Mouse (Mus musculus) MEL (cell line): ENCODE measurements at regions not wholly inside any gene's neighbourhood (a gene's known extent, or its start where the extent isn't known, plus 50 kb on each side); places are given as distances from the start of the nearest gene placed in this dataset.

Experiments used
- DNase-seq: peaks from one replicate; pipeline ENCODE4 v3.0.0; 2011; ENCODE audit warnings: low read depth, low spot score
- H3K27ac ChIP-seq: 2 replicates; pipeline ENCODE4 v1.5.1; 2012; ENCODE audit warnings: low read depth, mild to moderate bottlenecking, control low read depth, low read length, moderate library complexity; ENCODE audit not compliant: control insufficient read depth
- H3K27me3 ChIP-seq, 2 experiments: fragments of 150-350 bp in 1 of 2; sonication (generic) in 1 of 2; 2 replicates each; pipeline ENCODE4 v1.6.1; 2012; ENCODE audit warnings: low read length in 2 of 2, mild to moderate bottlenecking in 2 of 2, improper control_type of control experiment in 1 of 2, moderate library complexity in 1 of 2; ENCODE audit not compliant: insufficient read depth in 2 of 2, control insufficient read depth in 1 of 2
- H3K36me3 ChIP-seq, 2 experiments: 2 replicates each; pipeline ENCODE4 v1.6.1; 2012 to 2014; ENCODE audit warnings: low read length in 2 of 2, improper control_type of control experiment in 1 of 2, inconsistent platforms in 1 of 2, mild to moderate bottlenecking in 1 of 2; ENCODE audit not compliant: insufficient read depth in 2 of 2, control insufficient read depth in 1 of 2
- H3K4me1 ChIP-seq, 2 experiments: fragments of 150-350 bp in 1 of 2; sonication (generic) in 1 of 2; 2 replicates each; pipeline ENCODE4 v1.6.1; 2012; ENCODE audit warnings: low read length in 2 of 2, improper control_type of control experiment in 1 of 2, mild to moderate bottlenecking in 1 of 2; ENCODE audit not compliant: insufficient read depth in 2 of 2, control insufficient read depth in 1 of 2
- H3K4me3 ChIP-seq, 2 experiments: fragments of 150-350 bp in 1 of 2; sonication (generic) in 1 of 2; 2 replicates each; pipeline ENCODE4 v1.5.1; 2012; ENCODE audit warnings: low read depth in 2 of 2, low read length in 2 of 2, mild to moderate bottlenecking in 2 of 2, moderate library complexity in 2 of 2, control low read depth in 1 of 2, improper control_type of control experiment in 1 of 2; ENCODE audit not compliant: control insufficient read depth in 1 of 2, insufficient read depth in 1 of 2
- H3K79me2 ChIP-seq: 2 replicates; pipeline ENCODE4 v1.6.1; 2012; ENCODE audit warnings: mild to moderate bottlenecking, low read length, moderate library complexity; ENCODE audit not compliant: control insufficient read depth, poor library complexity, insufficient read depth
- H3K9ac ChIP-seq: 2 replicates; pipeline ENCODE4 v1.6.1; 2012; ENCODE audit warnings: low read depth, mild to moderate bottlenecking, control low read depth, low read length, moderate library complexity; ENCODE audit not compliant: control insufficient read depth, poor library complexity, severe bottlenecking
- H3K9me3 ChIP-seq: fragments of 150-350 bp; sonication (generic); replicated peaks from 2 replicates; pipeline ENCODE4 v1.6.1; 2012; ENCODE audit warnings: mild to moderate bottlenecking, low read length, improper control_type of control experiment, moderate library complexity; ENCODE audit not compliant: insufficient read depth
- BHLHE40 ChIP-seq: IDR thresholded peaks from 2 replicates; pipeline ENCODE4 v1.6.1; 2012; ENCODE audit warnings: low read depth, mild to moderate bottlenecking, inconsistent platforms, low read length, improper control_type of control experiment, borderline replicate concordance
- CTCF ChIP-seq, 3 experiments: IDR thresholded peaks in 2 of 3; conservative IDR thresholded peaks in 1 of 3; 2 replicates each; pipeline ENCODE4 v1.5.1; 2011 to 2012; ENCODE audit warnings: low read length in 3 of 3, low read depth in 2 of 3, mild to moderate bottlenecking in 2 of 3, improper control_type of control experiment in 1 of 3, inconsistent platforms in 1 of 3, mixed read lengths in 1 of 3, moderate library complexity in 1 of 3; ENCODE audit not compliant: control insufficient read depth in 1 of 3, insufficient read depth in 1 of 3, poor library complexity in 1 of 3, severe bottlenecking in 1 of 3
- HCFC1 ChIP-seq: IDR thresholded peaks from 2 replicates; pipeline ENCODE4 v1.6.1; 2012; ENCODE audit warnings: low read depth, mild to moderate bottlenecking, inconsistent platforms, low read length, improper control_type of control experiment, moderate library complexity
- MYC ChIP-seq: IDR thresholded peaks from 2 replicates; pipeline ENCODE4 v1.6.1; 2011; ENCODE audit warnings: low read depth, mild to moderate bottlenecking, low read length, improper control_type of control experiment, moderate library complexity
- NRF1 ChIP-seq: IDR thresholded peaks from 2 replicates; pipeline ENCODE4 v1.6.1; 2014; ENCODE audit warnings: low read depth, mild to moderate bottlenecking, inconsistent platforms, low read length, improper control_type of control experiment, moderate library complexity; ENCODE audit not compliant: poor library complexity, insufficient read depth, severe bottlenecking
- RCOR1 ChIP-seq: IDR thresholded peaks from 2 replicates; pipeline ENCODE4 v1.6.1; 2012; ENCODE audit warnings: low read depth, mild to moderate bottlenecking, inconsistent platforms, low read length, improper control_type of control experiment
- SIN3A ChIP-seq: IDR thresholded peaks from 2 replicates; pipeline ENCODE4 v1.6.1; 2012; ENCODE audit warnings: low read length, improper control_type of control experiment, inconsistent platforms
- SMC3 ChIP-seq: IDR thresholded peaks from 2 replicates; pipeline ENCODE4 v1.6.1; 2011; ENCODE audit warnings: low read depth, low read length, improper control_type of control experiment
- TAL1 ChIP-seq: IDR thresholded peaks from 2 replicates; pipeline ENCODE4 v1.6.1; 2012; ENCODE audit warnings: mild to moderate bottlenecking, inconsistent platforms, low read length, moderate library complexity, mixed read lengths
- TBP ChIP-seq: IDR thresholded peaks from 2 replicates; pipeline ENCODE4 v1.8.0; 2011; ENCODE audit warnings: low read depth, low read length, improper control_type of control experiment
- USF2 ChIP-seq, 2 experiments: IDR thresholded peaks; 2 replicates each; pipeline ENCODE4 v1.6.1; 2011 to 2012; ENCODE audit warnings: improper control_type of control experiment in 2 of 2, low read length in 2 of 2, borderline replicate concordance in 1 of 2, inconsistent platforms in 1 of 2, low read depth in 1 of 2, mild to moderate bottlenecking in 1 of 2; ENCODE audit not compliant: insufficient read depth in 1 of 2
- ZC3H11A ChIP-seq: IDR thresholded peaks from 2 replicates; pipeline ENCODE4 v1.6.1; 2012; ENCODE audit warnings: low read depth, mild to moderate bottlenecking, inconsistent platforms, low read length, improper control_type of control experiment
- ZMIZ1 ChIP-seq: IDR thresholded peaks from 2 replicates; pipeline ENCODE4 v1.6.1; 2012; ENCODE audit warnings: low read depth, mild to moderate bottlenecking, inconsistent platforms, low read length, improper control_type of control experiment, moderate library complexity

GRCm38 (mm10) chr17:31782251-31782650 lies 73.4 kb downstream of the Sik1 start:
- Histone ChIP-seq H3K36me3 (no peaks in the 10 kb centered on the region), H3K27ac (no peak overlapping the region), H3K4me3 (no peak overlapping the region), H3K4me1 (no peaks in the 10 kb centered on the region), H3K9ac (no peak overlapping the region), H3K27me3 (peaks cover 0 to 7% of the 10 kb centered on the region in 2 experiments; a peak in 2 of 4 replicates), H3K79me2 (no peaks in the 10 kb centered on the region), H3K9me3 (no peaks in the 10 kb centered on the region)
- DNase-seq, result no peak
- no peak for TF ChIP-seq TAL1
- no peak for TF ChIP-seq BHLHE40
- TF ChIP-seq ZC3H11A, result no peak
- no peak for TF ChIP-seq NRF1
- TF ChIP-seq ZMIZ1, result no peak
- no peak for TF ChIP-seq RCOR1

GRCm38 (mm10) chr17:31783071-31783470 lies 72.5 kb downstream of the Sik1 start:
- peaks cover 0 to 3% of the 10 kb centered on the region in 2 experiments; a peak in 2 of 4 replicates for H3K27me3 ChIP-seq
- TF ChIP-seq CTCF (IDR thresholded peaks at IDR 0.05 in 2 of 3, conservative IDR thresholded peaks at IDR 0.05 in 1 of 3; ENCODE audit: control insufficient read depth in 1 of 3, insufficient read depth in 1 of 3, low read depth in 2 of 3, low read length in 3 of 3, poor library complexity in 1 of 3, severe bottlenecking in 1 of 3), result no peak
- no peak for TF ChIP-seq SIN3A
- TF ChIP-seq USF2 (IDR thresholded peaks at IDR 0.05; ENCODE audit: borderline replicate concordance in 1 of 2, insufficient read depth in 1 of 2, low read depth in 1 of 2, low read length in 2 of 2), result no peak
- TF ChIP-seq MYC, result no peak
- no peak for TF ChIP-seq TBP
- no peak for TF ChIP-seq SMC3
- H3K4me3 ChIP-seq, result no peak overlapping the region
- H3K9me3 ChIP-seq, result no peaks in the 10 kb centered on the region
- no peak overlapping the region for H3K27ac ChIP-seq
- no peaks in the 10 kb centered on the region for H3K4me1 ChIP-seq
- no peaks in the 10 kb centered on the region for H3K36me3 ChIP-seq
- no peak overlapping the region for H3K9ac ChIP-seq
- DNase-seq, result no peak
- H3K79me2 ChIP-seq, result no peaks in the 10 kb centered on the region

- H3K4me1 ChIP-seq, result no peaks in the 10 kb centered on the region
- no peak overlapping the region for H3K4me3 ChIP-seq
- H3K79me2 ChIP-seq, result no peaks in the 10 kb centered on the region
- H3K9me3 ChIP-seq, result no peaks in the 10 kb centered on the region
- DNase-seq, result no peak
- H3K27me3 ChIP-seq, result no peaks in the 10 kb centered on the region
- H3K27ac ChIP-seq, result no peak overlapping the region
- H3K36me3 ChIP-seq, result no peaks in the 10 kb centered on the region
- no peak for TF ChIP-seq MYC
- TF ChIP-seq HCFC1, result no peak
- no peak overlapping the region for H3K9ac ChIP-seq
These were observed 67.3 kb downstream of the Sik1 start for GRCm38 (mm10) chr17:31788316-31788715.
